Comparison of ENCODE assay signal across 8 mouse cellular contexts in the genomic region with DNA sequence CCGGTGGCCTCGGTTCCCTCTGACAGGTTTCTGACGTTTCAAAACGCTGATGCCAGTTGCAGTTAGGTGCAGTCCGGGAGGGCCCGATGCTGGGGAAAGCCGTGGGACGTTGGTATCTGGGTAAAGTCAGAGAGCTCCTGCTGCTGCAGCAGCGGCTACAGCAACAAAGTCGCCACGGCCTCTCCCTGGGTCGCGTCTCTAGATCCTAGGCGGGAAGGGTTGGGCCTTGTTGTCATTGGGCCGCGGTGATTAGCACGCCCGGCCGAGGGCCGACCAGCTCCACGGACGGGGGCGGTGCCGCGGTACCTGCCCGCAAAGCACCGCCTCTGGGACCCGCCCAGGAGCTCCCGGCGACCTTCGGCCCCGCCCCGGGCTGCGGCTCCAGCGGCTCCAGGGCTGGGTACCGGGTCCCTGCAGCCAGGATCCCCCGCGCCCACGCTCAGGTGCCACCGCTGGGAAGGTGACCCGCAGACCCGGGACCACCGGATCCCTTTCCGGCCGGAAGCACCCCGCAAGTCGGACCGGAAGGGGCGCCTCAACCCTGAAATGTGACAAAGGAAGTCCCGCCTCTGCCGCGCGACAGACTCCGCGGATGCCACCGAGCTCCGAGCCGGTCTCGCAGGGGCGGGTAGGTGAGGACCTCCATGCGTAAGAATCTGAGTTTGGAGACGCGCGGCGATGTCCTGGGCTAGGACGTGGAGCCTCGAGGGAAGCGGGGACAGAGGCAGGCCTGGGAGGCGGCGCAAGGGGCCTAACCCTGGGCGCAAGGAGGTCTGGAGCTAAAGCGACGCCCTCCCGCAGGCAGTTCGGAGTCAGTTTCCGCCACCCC. TPM values are rescaled to one million over a fixed set of nuclear protein-coding genes. Genes with fewer than 3 reads are reported as not detected.
DNase-seq lines count a peak whose midpoint lies in the region; ATAC-seq and TF ChIP-seq lines count a peak whose summit lies in the region.

A gene (plus strand): TSS at position 340 of the 829 bp plus-strand sequence.
A gene (minus strand): TSS at position 498 of the 829 bp plus-strand sequence.

- DNase-seq in 3T3-L1 (ENCODE audit: low read depth, low spot score): peak; percentile 77
- peak; percentile 95 to 96 for DNase-seq in adrenal gland, postnatal 36 days
- peak; percentile 91 to 95 for DNase-seq in heart, adult 18-20 months
- DNase-seq in kidney, adult 2 months: peak; percentile 96
- peak; percentile 87 for DNase-seq in limb, embryonic 11.5 days (ENCODE audit: low spot score)

- ATAC-seq in embryonic facial prominence, embryonic 12.5 days (ENCODE audit: insufficient number of reproducible peaks, insufficient read depth, low FRiP score, low TSS enrichment): peak; percentile 92
- peak; percentile 89 for ATAC-seq in limb, embryonic 11.5 days (ENCODE audit: insufficient number of reproducible peaks, low FRiP score, low TSS enrichment, low read depth)
- ATAC-seq in midbrain, embryonic 13.5 days: peak; percentile 93

- H3K36me3 ChIP-seq in embryonic facial prominence, embryonic 12.5 days: peaks cover 41% of the 10 kb centered on the region
- 0 out of 2 replicates have a peak, but pooled peaks cover 1% of the 10 kb centered on the region for H3K36me3 ChIP-seq in kidney, adult 2 months (ENCODE audit: control insufficient read depth, insufficient read depth, low read length)
- peaks cover 20% of the 10 kb centered on the region for H3K36me3 ChIP-seq in limb, embryonic 11.5 days (ENCODE audit: control insufficient read depth, insufficient read depth, low read length)
- peaks cover 44% of the 10 kb centered on the region for H3K36me3 ChIP-seq in midbrain, embryonic 13.5 days
- H3K36me3 ChIP-seq in small intestine, adult 2 months (ENCODE audit: control insufficient read depth, insufficient read depth, low read length): peaks cover 30% of the 10 kb centered on the region

- under 1% methylated on average over 76 of the region's 76 CpGs for WGBS in embryonic facial prominence, embryonic 12.5 days
- 1% methylated on average over 76 of the region's 76 CpGs for WGBS in kidney, adult 2 months
- under 1% methylated on average over 76 of the region's 76 CpGs for WGBS in limb, embryonic 11.5 days
- WGBS in midbrain, embryonic 13.5 days: under 1% methylated on average over 67 of the region's 76 CpGs
- under 1% methylated on average over 76 of the region's 76 CpGs for WGBS in small intestine, adult 2 months

- H3K4me1 ChIP-seq in embryonic facial prominence, embryonic 12.5 days: peaks cover 40% of the 10 kb centered on the region
- H3K4me1 ChIP-seq in kidney, adult 2 months (ENCODE audit: control insufficient read depth, insufficient read depth, low read length): peaks cover 5% of the 10 kb centered on the region; the same call in 1 of the 2 replicates
- peaks cover 15% of the 10 kb centered on the region for H3K4me1 ChIP-seq in limb, embryonic 11.5 days (ENCODE audit: control insufficient read depth, insufficient read depth, low read length)
- peaks cover 54% of the 10 kb centered on the region for H3K4me1 ChIP-seq in midbrain, embryonic 13.5 days (replicated peaks)
- H3K4me1 ChIP-seq in small intestine, adult 2 months (ENCODE audit: control insufficient read depth, insufficient read depth, insufficient read length, low read length): peaks cover 16% of the 10 kb centered on the region

- H3K27me3 ChIP-seq in embryonic facial prominence, embryonic 12.5 days: no peaks in the 10 kb centered on the region
- no peaks in the 10 kb centered on the region for H3K27me3 ChIP-seq in kidney, adult 2 months (replicated peaks; ENCODE audit: control insufficient read depth, insufficient read depth, low read length)
- H3K27me3 ChIP-seq in limb, embryonic 11.5 days (ENCODE audit: control insufficient read depth, insufficient read depth, low read length): no peaks in the 10 kb centered on the region
- H3K27me3 ChIP-seq in midbrain, embryonic 13.5 days: no peaks in the 10 kb centered on the region
- H3K27me3 ChIP-seq in small intestine, adult 2 months (ENCODE audit: control insufficient read depth, insufficient read depth, low read length): no peaks in the 10 kb centered on the region

- peak within 1 kb of the TSS; percentile 80 for H3K27ac ChIP-seq in embryonic facial prominence, embryonic 12.5 days
- H3K27ac ChIP-seq in kidney, adult 2 months (ENCODE audit: insufficient read depth, low read depth, low read length): peak within 1 kb of the TSS; percentile 91
- H3K27ac ChIP-seq in limb, embryonic 11.5 days (replicated peaks; ENCODE audit: low read depth, low read length): peak within 1 kb of the TSS; percentile 66; the same call in 1 of the 2 replicates
- H3K27ac ChIP-seq in midbrain, embryonic 13.5 days: peak within 1 kb of the TSS; percentile 84
- peak within 1 kb of the TSS; percentile 58 for H3K27ac ChIP-seq in small intestine, adult 2 months (ENCODE audit: insufficient read depth, low read depth, low read length)

- peak; percentile 71 for TF ChIP-seq POLR2A in kidney, adult 2 months (IDR thresholded peaks at IDR 0.05; ENCODE audit: low read depth, low read length)
- peak; percentile 90 for TF ChIP-seq POLR2A in small intestine, adult 2 months (IDR thresholded peaks at IDR 0.05; ENCODE audit: low read depth, low read length)

- H3K9ac ChIP-seq in embryonic facial prominence, embryonic 12.5 days: peak within 1 kb of the TSS; percentile 82
- peak within 1 kb of the TSS; percentile 87 for H3K9ac ChIP-seq in limb, embryonic 11.5 days (ENCODE audit: low read length)
- peak within 1 kb of the TSS; percentile 91 for H3K9ac ChIP-seq in midbrain, embryonic 13.5 days (replicated peaks)

- peak within 1 kb of the TSS; percentile 73 for H3K4me3 ChIP-seq in embryonic facial prominence, embryonic 12.5 days
- peak within 1 kb of the TSS; percentile 96 for H3K4me3 ChIP-seq in kidney, adult 2 months (ENCODE audit: insufficient read depth, low read depth, low read length)
- peak within 1 kb of the TSS; percentile 80 for H3K4me3 ChIP-seq in limb, embryonic 11.5 days (ENCODE audit: low read depth, low read length)
- peak within 1 kb of the TSS; percentile 93 for H3K4me3 ChIP-seq in midbrain, embryonic 13.5 days (replicated peaks)
- H3K4me3 ChIP-seq in small intestine, adult 2 months (ENCODE audit: low read depth, low read length): peak within 1 kb of the TSS; percentile 85

- no peak for TF ChIP-seq CTCF in kidney, adult 2 months (conservative IDR thresholded peaks at IDR 0.05; ENCODE audit: insufficient read depth, insufficient read length, low read depth, low read length)
- no peak for TF ChIP-seq CTCF in small intestine, adult 2 months (IDR thresholded peaks at IDR 0.05; ENCODE audit: extremely low read depth, insufficient read length, insufficient replicate concordance, low read depth, low read length)

- no peaks in the 10 kb centered on the region for H3K9me3 ChIP-seq in embryonic facial prominence, embryonic 12.5 days
- H3K9me3 ChIP-seq in limb, embryonic 11.5 days (ENCODE audit: control insufficient read depth, low read length): no peaks in the 10 kb centered on the region
- H3K9me3 ChIP-seq in midbrain, embryonic 13.5 days: no peaks in the 10 kb centered on the region

- peak within 1 kb of the TSS; percentile 95 for H3K4me2 ChIP-seq in embryonic facial prominence, embryonic 12.5 days (replicated peaks)
- H3K4me2 ChIP-seq in limb, embryonic 11.5 days (ENCODE audit: low read depth, severe bottlenecking): peak within 1 kb of the TSS; percentile 79
- peak within 1 kb of the TSS; percentile 84 for H3K4me2 ChIP-seq in midbrain, embryonic 13.5 days (replicated peaks)

RNA-seq across cellular contexts. Expression of the first gene that starts in this region (rescaled TPM):
- total RNA-seq in adrenal gland, postnatal 36 days (2021): 10 to 100 TPM; 40.5 to 53.3 TPM
- 33.8 and 37.7 TPM in 2 replicates for polyA plus RNA-seq in embryonic facial prominence, embryonic 12.5 days (2016; fragmentation: Nextera tagmentation; extraction: Ambion mirVana)
- total RNA-seq in heart, adult 18-20 months (2021): 10 to 100 TPM; 24.3 to 27.9 TPM
- polyA plus RNA-seq in kidney, adult 2 months (2012; rRNA removed): 41.2 and 46.9 TPM in 2 replicates
- 32.6 and 34.1 TPM in 2 replicates for polyA plus RNA-seq in limb, embryonic 11.5 days (2014; fragmentation: Nextera tagmentation; extraction: Ambion mirVana)
- 24.5 and 26.1 TPM in 2 replicates for polyA plus RNA-seq in midbrain, embryonic 13.5 days (2015; fragmentation: Nextera tagmentation; extraction: Ambion mirVana)
- polyA plus RNA-seq in small intestine, adult 2 months (2012; rRNA removed): 20.2 and 31.9 TPM in 2 replicates

RNA-seq across cellular contexts. Expression of the second gene that starts in this region (rescaled TPM):
- total RNA-seq in adrenal gland, postnatal 36 days (2021): 10 to 100 TPM; 11.0 to 11.5 TPM
- polyA plus RNA-seq in embryonic facial prominence, embryonic 12.5 days (2016; fragmentation: Nextera tagmentation; extraction: Ambion mirVana): 32.0 and 34.0 TPM in 2 replicates
- total RNA-seq in heart, adult 18-20 months (2021): 10 to 100 TPM in 1 of 2 experiments, 1 to 10 TPM in 1; 9.3 to 10.8 TPM
- 12.2 and 13.9 TPM in 2 replicates for polyA plus RNA-seq in kidney, adult 2 months (2012; rRNA removed)
- polyA plus RNA-seq in limb, embryonic 11.5 days (2014; fragmentation: Nextera tagmentation; extraction: Ambion mirVana): 20.7 and 20.8 TPM in 2 replicates
- polyA plus RNA-seq in midbrain, embryonic 13.5 days (2015; fragmentation: Nextera tagmentation; extraction: Ambion mirVana): 53.8 and 58.4 TPM in 2 replicates
- 5.3 and 7.6 TPM in 2 replicates for polyA plus RNA-seq in small intestine, adult 2 months (2012; rRNA removed)

Comparison
In these comparisons a context has a peak if more than half of its experiments do, and no peak if none do; other contexts are left out.
1. Peak in every context shown above with its lines: DNase-seq, ATAC-seq, H3K4me3 ChIP-seq and H3K27ac ChIP-seq.